Mouse (Mus musculus) urinary bladder, adult 18-20 months (tissue): Measurements from ENCODE around the gene Acss2.
"Not testable (repeated sequence)": the region's sequence is repeated elsewhere in the genome, so short reads cannot be mapped to it uniquely, and the experiment has no call there.

Experiments used
- DNase-seq, 2 experiments: peaks; one replicate each; pipeline ENCODE4 v3.0.0; 2022; ENCODE audit warnings: low spot score in 2 of 2, mixed read lengths in 2 of 2

Acss2 gene

GRCm38 (mm10) chr2:155589521-155589920, 71.8 kb downstream of the Acss2 start:
- no peak for DNase-seq

GRCm38 (mm10) chr2:155590876-155591275, 73.1 kb downstream of the Acss2 start:
- no peak for DNase-seq

GRCm38 (mm10) chr2:155591676-155592075, 73.9 kb downstream of the Acss2 start:
- DNase-seq = peak in 1 of 2 experiments; percentile 28

GRCm38 (mm10) chr2:155592137-155592853, 74.5 kb downstream of the Acss2 start, which contains the start of gene Gss:
TSS of gene Gss (minus strand) at chr2:155592810.
- peak; percentile 99 to 100 for DNase-seq

GRCm38 (mm10) chr2:155592854-155593283, 75.1 kb downstream of the Acss2 start:
- DNase-seq = no peak

- no peak for DNase-seq
Observed at GRCm38 (mm10) chr2:155595516-155595915, 77.8 kb downstream of the Acss2 start.

GRCm38 (mm10) chr2:155603707-155604106, 86.0 kb downstream of the Acss2 start:
- no peak for DNase-seq

- no peak for DNase-seq
Observed at GRCm38 (mm10) chr2:155604560-155605235, 87.0 kb downstream of the Acss2 start.

GRCm38 (mm10) chr2:155605236-155605589, 87.5 kb downstream of the Acss2 start:
- DNase-seq = not testable (repeated sequence)

GRCm38 (mm10) chr2:155606360-155606759, 88.6 kb downstream of the Acss2 start:
- DNase-seq = no peak

- DNase-seq = no peak
Observed at GRCm38 (mm10) chr2:155610978-155611377, 93.2 kb downstream of the Acss2 start, which contains the start of gene Myh7b. TSS of gene Myh7b (plus strand) at chr2:155611212.

- no peak for DNase-seq
Observed at GRCm38 (mm10) chr2:155611834-155612550, 94.2 kb downstream of the Acss2 start.

GRCm38 (mm10) chr2:155613326-155613755, 95.6 kb downstream of the Acss2 start:
- peak; percentile 43 to 50 for DNase-seq

- no peak for DNase-seq
Observed at GRCm38 (mm10) chr2:155613953-155614352, 96.2 kb downstream of the Acss2 start.

GRCm38 (mm10) chr2:155616971-155617370, 99.2 kb downstream of the Acss2 start:
- DNase-seq = no peak

- peak; percentile 79 to 91 for DNase-seq
Observed at GRCm38 (mm10) chr2:155619817-155620216, 102.1 kb downstream of the Acss2 start.

- DNase-seq = no peak
Observed at GRCm38 (mm10) chr2:155622606-155623005, 104.9 kb downstream of the Acss2 start.

GRCm38 (mm10) chr2:155623996-155624395, 106.2 kb downstream of the Acss2 start:
- DNase-seq = no peak

- DNase-seq = no peak
Observed at GRCm38 (mm10) chr2:155624730-155625129, 107.0 kb downstream of the Acss2 start.

- no peak for DNase-seq
Observed at GRCm38 (mm10) chr2:155626277-155626676, 108.5 kb downstream of the Acss2 start.

- peak; percentile 27 to 51 for DNase-seq
Observed at GRCm38 (mm10) chr2:155627030-155627738, 109.4 kb downstream of the Acss2 start.

GRCm38 (mm10) chr2:155628112-155628511, 110.4 kb downstream of the Acss2 start:
- DNase-seq = no peak
